Mouse (Mus musculus): ENCODE measurements around the gene Susd6.

The Susd6 gene

DNA sequence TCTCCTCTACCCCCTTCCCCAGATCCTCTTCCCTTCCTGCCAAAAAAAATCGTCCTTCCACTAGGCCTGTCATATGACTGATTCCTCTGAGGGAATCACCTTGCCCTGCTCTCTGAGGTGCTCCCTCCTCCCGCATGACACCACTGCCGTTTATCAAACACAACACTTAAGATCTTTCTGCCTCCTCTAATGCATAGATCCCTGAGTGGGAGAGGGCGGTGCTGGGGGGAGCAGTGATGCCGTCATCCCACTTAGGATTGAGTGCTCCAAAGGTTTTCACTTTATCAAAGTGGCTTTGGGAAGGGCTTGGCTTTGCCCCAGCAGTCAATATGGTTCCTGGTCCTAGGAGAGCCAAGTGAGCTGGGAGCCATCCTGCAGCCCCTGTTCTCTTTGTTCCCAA is 93.6 kb downstream of the Susd6 start:
- DNase-seq = peak; percentile 41

DNA sequence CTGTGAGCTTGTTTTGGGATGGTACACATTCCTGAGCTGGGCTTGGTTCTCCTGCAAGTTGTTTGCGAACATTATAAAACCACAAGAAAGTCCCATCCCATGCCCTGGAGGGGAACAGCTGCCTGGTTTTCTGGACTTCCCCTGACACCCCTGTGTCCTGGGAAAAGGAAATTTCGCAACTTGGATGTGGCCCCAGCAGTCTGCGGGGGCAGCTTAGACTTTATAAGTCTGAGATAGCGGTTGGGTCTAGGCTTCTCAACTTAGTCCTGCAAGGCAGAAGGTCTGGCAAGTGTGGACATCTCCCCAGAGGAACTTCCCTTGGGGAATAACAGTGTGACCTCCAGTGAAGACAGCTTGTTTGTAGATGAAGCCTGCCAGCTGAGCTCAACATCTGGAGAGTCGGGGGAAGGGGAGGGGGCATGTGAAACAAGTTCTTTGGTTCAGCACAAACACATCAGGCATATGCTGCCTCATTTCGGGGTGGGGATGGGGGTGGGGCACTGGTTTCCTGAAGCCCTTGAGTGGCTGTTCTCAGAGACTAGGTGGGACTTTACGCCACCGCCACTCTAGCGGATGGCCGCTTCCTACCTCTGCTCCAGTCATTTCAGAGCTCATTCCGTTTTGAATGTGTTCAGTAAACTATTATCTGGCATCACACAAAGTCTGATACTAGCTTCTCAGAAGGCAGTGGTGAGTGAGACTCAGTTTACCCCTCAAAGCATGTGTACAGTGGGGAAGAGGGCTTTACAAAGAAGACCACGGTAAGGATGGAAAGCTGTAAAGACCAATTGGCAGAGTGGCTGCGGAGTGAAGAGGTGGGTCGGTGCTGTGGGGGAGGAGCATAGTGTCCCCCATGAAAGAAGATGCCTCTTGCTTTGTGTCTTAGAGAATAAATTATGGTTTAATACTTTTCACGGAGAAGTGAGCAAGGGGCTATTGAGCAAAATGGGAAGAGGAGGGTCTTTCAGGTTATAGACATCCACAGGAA is 95.3 kb downstream of the Susd6 start:
- peak; percentile 27 for DNase-seq

- DNase-seq = no peak
Measured at GRCm38 (mm10) chr12:80887036-80887435, 96.7 kb downstream of the Susd6 start.

DNA sequence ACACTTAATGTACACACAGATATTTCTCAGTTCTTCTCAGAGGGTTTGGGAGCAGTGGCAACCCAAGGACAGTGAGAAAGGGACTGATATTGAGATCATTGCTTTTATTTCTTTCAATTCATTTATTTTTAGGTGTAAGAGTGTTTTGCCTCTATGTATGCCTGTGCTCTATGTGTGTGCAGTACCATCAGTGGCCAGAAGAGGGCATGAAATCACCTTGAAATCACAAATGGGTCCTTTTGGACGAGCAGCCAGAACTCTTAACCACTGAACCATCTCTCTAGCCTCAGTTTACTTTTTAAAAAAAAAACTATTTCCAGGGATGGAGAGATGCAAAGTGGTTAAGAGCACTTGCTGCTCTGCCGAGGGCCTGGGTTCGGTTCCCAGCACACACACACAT is 99.0 kb downstream of the Susd6 start:
- no peak for DNase-seq

DNA sequence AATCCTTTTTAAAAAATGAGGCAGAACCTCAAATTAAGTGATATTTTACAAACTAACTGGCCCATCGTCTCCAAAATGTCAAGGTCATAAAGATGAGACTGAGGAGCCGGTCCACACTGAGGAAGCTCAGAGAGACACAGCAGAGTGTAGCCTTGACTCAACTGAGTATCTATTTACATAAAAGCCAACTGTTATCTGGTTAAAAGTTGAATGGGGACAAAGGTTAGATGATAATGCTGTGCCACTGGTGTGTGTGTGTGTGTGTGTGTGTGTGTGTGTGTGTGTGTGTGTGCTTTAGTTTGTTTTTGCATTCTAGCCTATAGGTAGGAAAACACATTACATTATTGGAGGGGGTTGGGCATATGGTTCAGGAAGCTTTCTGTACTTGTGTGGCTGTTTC is 100.8 kb downstream of the Susd6 start:
- no peak for DNase-seq

DNA sequence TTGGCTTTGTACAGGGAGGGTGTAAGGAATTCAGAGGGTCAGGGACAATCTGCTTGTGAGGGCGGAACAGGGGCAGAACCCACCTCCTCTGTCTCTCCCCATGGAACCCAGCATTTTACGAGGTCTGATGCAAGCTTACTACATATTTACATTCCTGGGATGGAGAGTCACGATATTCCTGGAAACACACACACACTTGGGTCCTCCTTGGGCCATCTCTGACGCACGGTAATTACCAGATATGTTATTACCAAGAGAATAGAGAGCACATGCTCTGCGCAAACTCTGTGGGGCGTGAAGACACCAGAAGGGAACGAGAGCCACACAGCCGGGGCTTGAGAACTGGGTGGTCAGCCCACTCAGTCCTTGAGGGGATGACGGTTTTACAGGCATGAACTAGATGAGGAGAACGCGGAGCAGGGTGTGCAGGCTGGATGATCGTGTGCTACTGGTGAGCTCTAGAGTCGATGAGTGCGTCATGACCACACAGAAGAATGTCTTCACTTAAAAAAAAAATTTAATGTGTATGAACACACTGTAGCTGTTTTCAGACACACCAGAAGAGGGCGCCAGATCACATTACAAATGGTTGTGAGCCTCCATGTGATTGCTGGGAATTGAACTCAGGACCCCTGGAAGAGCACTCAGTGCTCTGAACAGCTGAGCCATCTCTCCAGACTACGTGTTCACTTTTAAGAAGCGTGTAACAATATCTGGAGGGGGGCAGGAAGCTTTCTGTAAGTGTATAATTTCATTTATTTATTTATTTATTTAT is 103.6 kb downstream of the Susd6 start:
- no peak for DNase-seq

DNA sequence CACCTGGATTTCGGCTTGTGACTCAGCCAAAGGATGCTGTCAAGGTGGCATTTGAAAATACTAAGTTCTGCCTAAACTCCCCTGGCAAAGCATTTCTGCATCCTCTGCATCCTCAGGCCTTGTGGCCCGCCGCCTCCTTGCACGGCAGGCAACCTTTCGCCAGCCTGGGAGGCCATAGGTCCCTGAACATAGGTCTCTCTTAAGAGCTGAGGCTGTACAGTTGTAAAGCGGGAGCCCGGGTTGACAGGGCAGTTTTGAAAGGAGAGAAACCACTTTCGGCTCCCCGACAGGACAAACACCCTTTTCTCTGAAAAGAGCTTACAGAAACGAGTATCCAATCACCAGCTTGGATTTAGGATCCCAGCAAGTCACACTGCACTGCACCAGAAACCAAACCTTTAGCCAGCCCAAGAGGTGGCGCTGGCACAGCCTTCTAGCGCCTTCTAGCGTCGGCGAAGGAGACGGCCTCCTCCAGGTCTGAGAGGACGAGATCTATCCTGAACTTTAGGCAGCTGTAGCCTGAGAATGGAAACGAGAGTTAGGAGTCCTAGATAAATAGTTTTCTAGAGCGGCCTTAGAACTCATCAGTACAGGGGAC is 104.8 kb downstream of the Susd6 start:
- DNase-seq = peak; percentile 83

DNA sequence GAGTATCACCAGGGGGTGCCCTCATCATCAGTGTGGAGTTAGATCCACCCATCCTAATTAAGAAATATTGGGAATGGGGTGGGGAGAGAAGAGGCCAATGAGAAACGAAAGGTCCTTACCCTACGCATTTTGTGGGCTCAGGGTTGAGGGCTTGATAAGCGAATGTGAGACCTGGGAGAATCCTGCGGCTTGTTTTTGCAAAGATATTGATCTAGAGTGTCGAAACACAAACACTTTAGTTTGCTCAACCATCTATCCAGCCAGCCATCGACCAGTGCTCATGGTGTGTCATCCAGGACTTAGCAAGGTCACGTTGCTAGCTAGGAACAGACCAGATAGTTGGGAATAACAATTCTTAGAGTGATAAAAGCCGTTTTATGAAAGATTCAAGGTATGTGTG is 119.3 kb downstream of the Susd6 start:
- no peak for DNase-seq

DNA sequence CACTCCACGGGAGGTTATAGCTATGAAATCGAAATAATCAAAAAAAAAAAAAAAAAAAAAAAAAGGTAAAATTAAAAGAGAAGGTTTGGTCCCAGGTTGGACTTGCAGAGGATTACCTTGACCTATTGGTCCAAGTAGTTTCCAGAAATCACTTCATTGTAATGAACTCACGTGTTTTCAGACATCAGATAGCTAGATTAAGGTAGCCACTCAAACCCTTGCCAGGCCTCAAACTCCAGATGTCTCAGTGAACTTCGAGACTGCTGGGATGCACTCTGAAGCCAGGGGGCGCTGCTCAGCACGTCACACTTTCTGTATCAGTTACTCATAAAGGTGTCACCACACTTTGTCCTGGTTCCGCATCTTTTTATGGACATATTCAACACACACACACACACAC is 127.5 kb downstream of the Susd6 start:
- no peak for DNase-seq

DNA sequence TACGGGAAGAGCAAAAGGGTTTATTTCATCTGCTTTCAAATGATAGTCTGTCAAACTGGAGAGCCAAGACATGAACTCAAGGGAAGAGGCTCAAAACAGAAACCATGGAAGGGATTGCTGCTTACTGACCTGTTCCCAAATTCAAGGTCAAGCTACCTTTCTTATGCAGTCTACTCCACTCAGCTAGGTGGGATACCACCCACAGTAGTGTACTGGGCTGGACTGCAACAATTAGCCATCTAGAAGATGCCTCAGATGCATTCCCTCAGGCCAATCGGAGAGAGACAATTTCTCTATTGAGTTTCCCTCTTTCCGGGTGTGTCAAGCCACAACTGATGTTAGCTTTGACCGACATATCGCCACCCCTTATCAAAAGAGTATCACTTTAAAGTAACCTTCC is 131.0 kb downstream of the Susd6 start:
- no peak for DNase-seq

- DNase-seq = no peak
Measured at GRCm38 (mm10) chr12:80922869-80923268, 132.6 kb downstream of the Susd6 start.

- DNase-seq = no peak
Measured at GRCm38 (mm10) chr12:80923602-80924001, 133.3 kb downstream of the Susd6 start.

DNA sequence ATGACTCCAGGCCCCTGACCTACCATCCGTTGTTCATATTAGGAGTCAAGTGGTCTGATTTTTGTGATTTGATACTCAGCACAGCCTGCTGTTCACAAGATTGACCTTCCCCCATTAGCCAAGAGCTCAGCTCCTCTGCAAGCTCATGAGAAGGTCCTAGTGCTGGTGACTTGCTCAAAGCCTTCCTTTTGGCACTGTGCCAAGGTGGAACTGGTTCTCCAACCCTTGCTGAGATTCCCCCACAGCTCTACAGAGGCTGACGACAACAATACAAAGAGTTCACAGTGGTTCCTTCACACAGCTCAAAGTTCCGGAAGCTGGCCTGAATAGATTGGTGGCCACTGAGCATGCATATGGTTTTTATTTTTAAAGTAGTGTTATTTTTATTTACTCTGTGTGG is 133.9 kb downstream of the Susd6 start:
- no peak for DNase-seq

DNA sequence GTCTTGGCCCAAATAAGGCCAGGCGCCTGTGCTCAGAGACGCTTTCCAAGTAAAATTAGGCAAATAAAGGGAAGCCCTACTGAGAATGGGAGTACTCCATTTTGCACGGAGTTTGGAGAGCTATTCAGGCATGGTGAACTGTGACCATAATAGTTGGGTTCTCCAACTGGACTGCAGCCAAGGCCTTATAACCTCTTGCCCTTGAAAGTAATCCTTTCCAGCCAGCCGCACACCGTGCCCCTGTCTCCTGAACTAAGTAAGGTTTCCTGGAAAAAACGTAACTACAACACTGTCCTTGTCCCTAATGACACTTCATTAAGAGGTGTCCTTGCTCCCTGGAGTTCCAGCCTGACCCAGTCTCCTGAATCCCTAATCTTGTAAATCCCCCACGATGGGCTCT is 135.6 kb downstream of the Susd6 start:
- no peak for DNase-seq

- DNase-seq = no peak
Measured at GRCm38 (mm10) chr12:80926550-80926949, 136.2 kb downstream of the Susd6 start.

GRCm38 (mm10) chr12:80927518-80927917 is 137.2 kb downstream of the Susd6 start:
- DNase-seq = no peak

DNA sequence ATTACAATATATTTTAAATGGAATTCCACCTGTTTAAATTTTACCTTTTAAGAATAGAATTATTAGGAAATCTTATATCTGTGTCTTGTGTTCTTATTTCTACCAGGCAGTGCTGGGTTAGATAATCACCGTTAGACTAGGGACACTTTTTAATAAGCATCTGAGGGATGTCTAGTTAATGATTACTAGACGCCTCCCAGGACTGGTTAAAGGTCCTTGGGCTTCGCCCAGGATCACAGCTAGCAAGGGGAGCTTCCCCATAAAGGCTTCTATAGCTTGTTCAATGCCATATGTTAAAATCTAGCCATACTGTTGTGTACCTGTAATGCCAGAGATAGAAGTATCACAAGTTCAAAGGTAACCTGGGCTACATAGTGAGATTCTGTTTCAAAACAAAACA is 138.6 kb downstream of the Susd6 start:
- no peak for DNase-seq

GRCm38 (mm10) chr12:80930141-80930540 is 139.8 kb downstream of the Susd6 start:
- DNase-seq = no peak

Measured in cerebellum, adult 9-11 months (tissue).